Mouse (Mus musculus): ENCODE results near the gene Maml2. TPM values are rescaled to one million over a fixed set of nuclear protein-coding genes. Genes with fewer than 3 reads are reported as not detected.

Maml2 gene
- polyA plus RNA-seq, 1 experiment from 2014 or later = 4.3 TPM

GRCm38 (mm10) chr9:13459371-13459770 is 161.6 kb downstream of the Maml2 start:
- Histone ChIP-seq H3K4me1 (replicated peaks; ENCODE audit: control insufficient read depth, insufficient read depth) (0 out of 2 replicates have a peak, but pooled peaks cover 2% of the 10 kb centered on the region), H3K4me3 (ENCODE audit: low read depth, low read length) (no peak overlapping the region), H3K9ac (ENCODE audit: low read length) (no peak overlapping the region), H3K9me3 (ENCODE audit: control insufficient read depth, low read length) (no peaks in the 10 kb centered on the region), H3K27ac (replicated peaks) (no peak overlapping the region), H3K4me2 (replicated peaks; ENCODE audit: low read depth) (no peak overlapping the region), H3K27me3 (ENCODE audit: control insufficient read depth, insufficient read depth, low read length) (no peaks in the 10 kb centered on the region), H3K36me3 (ENCODE audit: control insufficient read depth, insufficient read depth, low read length) (no peaks in the 10 kb centered on the region)
- WGBS = 34% methylated on average over 1 of the region's 1 CpGs
- DNase-seq (ENCODE audit: low spot score) (no peak), ATAC-seq (ENCODE audit: low FRiP score, low TSS enrichment) (no peak)
- TF ChIP-seq CTCF (IDR thresholded peaks at IDR 0.05; ENCODE audit: low read depth) = no peak
- TF ChIP-seq EP300 (optimal IDR thresholded peaks at IDR 0.05) = no peak

- no peak overlapping the region for H3K4me3 ChIP-seq (ENCODE audit: low read depth, low read length)
- ATAC-seq (ENCODE audit: low FRiP score, low TSS enrichment) = no peak
- WGBS = 82% methylated on average over 3 of the region's 3 CpGs
- no peaks in the 10 kb centered on the region for H3K9me3 ChIP-seq (ENCODE audit: control insufficient read depth, low read length)
- no peak overlapping the region for H3K4me2 ChIP-seq (replicated peaks; ENCODE audit: low read depth)
- H3K9ac ChIP-seq (ENCODE audit: low read length) = no peak overlapping the region
- H3K27me3 ChIP-seq (ENCODE audit: control insufficient read depth, insufficient read depth, low read length) = no peaks in the 10 kb centered on the region
- TF ChIP-seq CTCF (IDR thresholded peaks at IDR 0.05; ENCODE audit: low read depth) (no peak), EP300 (optimal IDR thresholded peaks at IDR 0.05) (no peak)
- no peak for DNase-seq (ENCODE audit: low spot score)
- H3K4me1 ChIP-seq (replicated peaks; ENCODE audit: control insufficient read depth, insufficient read depth) = 0 out of 2 replicates have a peak, but pooled peaks cover 2% of the 10 kb centered on the region
- no peaks in the 10 kb centered on the region for H3K36me3 ChIP-seq (ENCODE audit: control insufficient read depth, insufficient read depth, low read length)
- no peak overlapping the region for H3K27ac ChIP-seq (replicated peaks)
Observed at GRCm38 (mm10) chr9:13460012-13460411, 162.3 kb downstream of the Maml2 start.

- TF ChIP-seq EP300 (optimal IDR thresholded peaks at IDR 0.05) = no peak
- TF ChIP-seq CTCF (IDR thresholded peaks at IDR 0.05; ENCODE audit: low read depth) = no peak
- 61% methylated on average over 1 of the region's 1 CpGs for WGBS
- no peak for DNase-seq (ENCODE audit: low spot score)
Observed at GRCm38 (mm10) chr9:13460926-13461325, 163.2 kb downstream of the Maml2 start.

GRCm38 (mm10) chr9:13465358-13466020 is 167.7 kb downstream of the Maml2 start:
- no peak for TF ChIP-seq CTCF (IDR thresholded peaks at IDR 0.05; ENCODE audit: low read depth)
- no peak for TF ChIP-seq EP300 (optimal IDR thresholded peaks at IDR 0.05)
- ATAC-seq (ENCODE audit: low FRiP score, low TSS enrichment) = no peak
- H3K4me1 ChIP-seq (replicated peaks; ENCODE audit: control insufficient read depth, insufficient read depth) = 0 out of 2 replicates have a peak, but pooled peaks cover 4% of the 10 kb centered on the region
- H3K27ac ChIP-seq (replicated peaks) = no peak overlapping the region
- H3K9me3 ChIP-seq (ENCODE audit: control insufficient read depth, low read length) = no peaks in the 10 kb centered on the region
- no peak for DNase-seq (ENCODE audit: low spot score)
- H3K4me2 ChIP-seq (replicated peaks; ENCODE audit: low read depth) = no peak overlapping the region
- H3K9ac ChIP-seq (ENCODE audit: low read length) = no peak overlapping the region
- no peaks in the 10 kb centered on the region for H3K27me3 ChIP-seq (ENCODE audit: control insufficient read depth, insufficient read depth, low read length)
- H3K36me3 ChIP-seq (ENCODE audit: control insufficient read depth, insufficient read depth, low read length) = no peaks in the 10 kb centered on the region
- WGBS = 60% methylated on average over 4 of the region's 4 CpGs
- H3K4me3 ChIP-seq (ENCODE audit: low read depth, low read length) = no peak overlapping the region

More at GRCm38 (mm10) chr9:13460926-13461325, 163.2 kb downstream of the Maml2 start:
- Histone ChIP-seq H3K4me3 (ENCODE audit: low read depth, low read length) (no peak overlapping the region), H3K4me1 (replicated peaks; ENCODE audit: control insufficient read depth, insufficient read depth) (0 out of 2 replicates have a peak, but pooled peaks cover 2% of the 10 kb centered on the region), H3K4me2 (replicated peaks; ENCODE audit: low read depth) (no peak overlapping the region), H3K36me3 (ENCODE audit: control insufficient read depth, insufficient read depth, low read length) (no peaks in the 10 kb centered on the region), H3K27ac (replicated peaks) (no peak overlapping the region), H3K27me3 (ENCODE audit: control insufficient read depth, insufficient read depth, low read length) (no peaks in the 10 kb centered on the region), H3K9ac (ENCODE audit: low read length) (no peak overlapping the region), H3K9me3 (ENCODE audit: control insufficient read depth, low read length) (no peaks in the 10 kb centered on the region)
- no peak for ATAC-seq (ENCODE audit: low FRiP score, low TSS enrichment)

GRCm38 (mm10) chr9:13466351-13466750 is 168.6 kb downstream of the Maml2 start:
- no peak for TF ChIP-seq EP300 (optimal IDR thresholded peaks at IDR 0.05)
- TF ChIP-seq CTCF (IDR thresholded peaks at IDR 0.05; ENCODE audit: low read depth) = no peak
- no peak for DNase-seq (ENCODE audit: low spot score)

GRCm38 (mm10) chr9:13466816-13467215 is 169.1 kb downstream of the Maml2 start:
- no peak overlapping the region for H3K4me2 ChIP-seq (replicated peaks; ENCODE audit: low read depth)
- no peak overlapping the region for H3K4me3 ChIP-seq (ENCODE audit: low read depth, low read length)
- ATAC-seq (ENCODE audit: low FRiP score, low TSS enrichment) = no peak
- no peaks in the 10 kb centered on the region for H3K27me3 ChIP-seq (ENCODE audit: control insufficient read depth, insufficient read depth, low read length)
- no peak overlapping the region for H3K9ac ChIP-seq (ENCODE audit: low read length)
- DNase-seq (ENCODE audit: low spot score) = no peak
- H3K4me1 ChIP-seq (replicated peaks; ENCODE audit: control insufficient read depth, insufficient read depth) = 0 out of 2 replicates have a peak, but pooled peaks cover 4% of the 10 kb centered on the region
- 81% methylated on average over 10 of the region's 10 CpGs for WGBS
- TF ChIP-seq EP300 (optimal IDR thresholded peaks at IDR 0.05) (no peak), CTCF (IDR thresholded peaks at IDR 0.05; ENCODE audit: low read depth) (no peak)
- no peaks in the 10 kb centered on the region for H3K36me3 ChIP-seq (ENCODE audit: control insufficient read depth, insufficient read depth, low read length)
- no peaks in the 10 kb centered on the region for H3K9me3 ChIP-seq (ENCODE audit: control insufficient read depth, low read length)
- no peak overlapping the region for H3K27ac ChIP-seq (replicated peaks)

More at GRCm38 (mm10) chr9:13466351-13466750, 168.6 kb downstream of the Maml2 start:
- ATAC-seq (ENCODE audit: low FRiP score, low TSS enrichment) = no peak
- no peak overlapping the region for H3K27ac ChIP-seq (replicated peaks)
- no peaks in the 10 kb centered on the region for H3K36me3 ChIP-seq (ENCODE audit: control insufficient read depth, insufficient read depth, low read length)
- H3K4me1 ChIP-seq (replicated peaks; ENCODE audit: control insufficient read depth, insufficient read depth) = 0 out of 2 replicates have a peak, but pooled peaks cover 4% of the 10 kb centered on the region
- H3K4me3 ChIP-seq (ENCODE audit: low read depth, low read length) = no peak overlapping the region
- no peaks in the 10 kb centered on the region for H3K9me3 ChIP-seq (ENCODE audit: control insufficient read depth, low read length)
- no peak overlapping the region for H3K4me2 ChIP-seq (replicated peaks; ENCODE audit: low read depth)
- WGBS = 63% methylated on average over 4 of the region's 4 CpGs
- no peaks in the 10 kb centered on the region for H3K27me3 ChIP-seq (ENCODE audit: control insufficient read depth, insufficient read depth, low read length)
- H3K9ac ChIP-seq (ENCODE audit: low read length) = no peak overlapping the region

All from stomach, postnatal 0 days (tissue).